Mouse (Mus musculus) left cerebral cortex, adult 6 months (tissue): Measurements from ENCODE around the gene Trmt10c. TPM values are rescaled to one million over a fixed set of nuclear protein-coding genes. Genes with fewer than 3 reads are reported as not detected.

ENCODE experiments used
- long read RNA-seq, 2 experiments: library from polyadenylated mRNA; unstranded; transcript quantifications; one replicate each; pipeline ENCODE4 v2.0.0; 2019 to 2020
- polyA plus RNA-seq: library from polyadenylated mRNA; unstranded; fragments of <200 nt; fragmentation: Nextera tagmentation; gene quantifications from 2 replicates; pipeline ENCODE4 v1.2.3, GENCODE M21; 2021

Trmt10c gene
- 9.3 and 12.2 TPM in 2 replicates for polyA plus RNA-seq
- long read RNA-seq, experiment 1, transcript Trmt10c-201 (2 exons, 3,002 nt), result major isoform, 96 of 100 reads
- long read RNA-seq, experiment 1, partial matches to known transcripts, result 0 of 100 reads
- long read RNA-seq, experiment 1, other reads (novel, unspliced or antisense), result 4 of 100 reads
- long read RNA-seq, experiment 2, transcript Trmt10c-201 (2 exons, 3,002 nt), result major isoform, 34 of 37 reads
- long read RNA-seq, experiment 2, partial matches to known transcripts, result 0 of 37 reads
- long read RNA-seq, experiment 2, other reads (novel, unspliced or antisense), result 3 of 37 reads

GRCm38 (mm10) chr16:56037138-56038010, at the start of gene Trmt10c:
TSS of gene Trmt10c (minus strand) at chr16:56037819.

GRCm38 (mm10) chr16:56048038-56048437, 10.4 kb upstream of the Trmt10c start, which contains the start of gene Senp7:
TSS of gene Senp7 (plus strand) at chr16:56048338.

GRCm38 (mm10) chr16:56029661-56030082, 7.9 kb downstream of the Trmt10c start, which contains the start of gene Pcnp:
TSS of gene Pcnp (minus strand) at chr16:56029739.

Other genes with a start within 250 kb of the Trmt10c start
- 1.0 and 1.1 TPM in 2 replicates for gene Nfkbiz, start 198.9 kb downstream of the Trmt10c start, polyA plus RNA-seq
- gene Nxpe3, start 142.5 kb downstream of the Trmt10c start, polyA plus RNA-seq, result 1.0 and 1.2 TPM in 2 replicates
- gene Cep97, start 103.0 kb downstream of the Trmt10c start, polyA plus RNA-seq, result 5.0 and 5.1 TPM in 2 replicates
- 1,278 and 1,357 TPM in 2 replicates for gene Rpl24, start 71.5 kb downstream of the Trmt10c start, polyA plus RNA-seq
- 11.8 and 15.0 TPM in 2 replicates for gene Zbtb11, start 63.9 kb downstream of the Trmt10c start, polyA plus RNA-seq
- gene Pcnp, start 8.1 kb downstream of the Trmt10c start, polyA plus RNA-seq, result 185 and 264 TPM in 2 replicates
- 18.7 and 19.9 TPM in 2 replicates for gene Senp7, start 10.5 kb upstream of the Trmt10c start, polyA plus RNA-seq
- gene Impg2, start 166.5 kb upstream of the Trmt10c start, polyA plus RNA-seq, result not detected in 2 replicates